Mouse (Mus musculus) liver, adult 2 months (tissue): ENCODE measurements around the gene Cyb5b. TPM values are rescaled to one million over a fixed set of nuclear protein-coding genes. Genes with fewer than 3 reads are reported as not detected.

Source experiments
- DNase-seq: peaks from one replicate; pipeline ENCODE4 v3.0.0-alpha.2; 2011; ENCODE audit warnings: low read depth, low spot score; ENCODE audit errors: extremely low read depth
- H3K27ac ChIP-seq: fragments of 200-500 bp; replicated peaks from 2 replicates; pipeline ENCODE4 v1.5.1; 2012; ENCODE audit warnings: low read depth, mild to moderate bottlenecking, control low read depth, inconsistent platforms, low read length; ENCODE audit not compliant: insufficient read depth
- H3K27me3 ChIP-seq: fragments of 200-500 bp; 2 replicates; pipeline ENCODE4 v1.6.1; 2012; ENCODE audit warnings: mild to moderate bottlenecking, moderate library complexity, low read length, inconsistent platforms; ENCODE audit not compliant: control insufficient read depth, insufficient read depth
- H3K36me3 ChIP-seq: fragments of 200-500 bp; 2 replicates; pipeline ENCODE4 v1.6.1; 2012; ENCODE audit warnings: low read length, inconsistent platforms; ENCODE audit not compliant: control insufficient read depth, insufficient read depth
- H3K4me1 ChIP-seq: fragments of 200-500 bp; 2 replicates; pipeline ENCODE4 v1.6.1; 2011; ENCODE audit warnings: low read length; ENCODE audit not compliant: control insufficient read depth, insufficient read depth
- H3K4me3 ChIP-seq: fragments of 200-500 bp; 2 replicates; pipeline ENCODE4 v1.5.1; 2011; ENCODE audit warnings: low read depth, mild to moderate bottlenecking, control low read depth, low read length, moderate library complexity; ENCODE audit not compliant: insufficient read depth
- H3K79me2 ChIP-seq: fragments of 200-500 bp; 2 replicates; pipeline ENCODE4 v1.6.1; 2012; ENCODE audit warnings: inconsistent platforms, mild to moderate bottlenecking, low read length, moderate library complexity; ENCODE audit not compliant: control insufficient read depth, insufficient read depth
- H3K9ac ChIP-seq: fragments of 200-500 bp; 2 replicates; pipeline ENCODE4 v1.6.1; 2012; ENCODE audit warnings: low read depth, mild to moderate bottlenecking, control low read depth, inconsistent platforms, low read length
- CTCF ChIP-seq: fragments of 200-500 bp; IDR thresholded peaks from 2 replicates; pipeline ENCODE4 v1.5.1; 2011; ENCODE audit warnings: low read depth, low read length, control low read depth
- POLR2A ChIP-seq: fragments of 200-500 bp; IDR thresholded peaks from 2 replicates; pipeline ENCODE4 v1.6.1; 2011; ENCODE audit warnings: low read length, control low read depth; ENCODE audit not compliant: insufficient read depth; ENCODE audit errors: extremely low read depth
- WGBS: fragments of 180-500 bp; shearing (Covaris S2); methylation state at CpG from one replicate; pipeline ENCODE4 v1.1.7; 2018; 5-methylcytosine and 5-hydroxymethylcytosine counted together
- polyA plus RNA-seq: library from polyadenylated mRNA; depleted of rRNA; stranded (reverse); fragments of >200 nt; gene quantifications from 2 replicates; pipeline ENCODE4 v1.2.3, GENCODE M21; 2012; rRNA removed
- total RNA-seq: library from RNA; depleted of rRNA; stranded (reverse); fragments of >200 nt; gene quantifications from 2 replicates; pipeline ENCODE4 v1.2.3, GENCODE M21; 2014; rRNA removed

Gene Cyb5b
- total and polyA plus RNA-seq, 2 experiments = 223 to 256 TPM

- Histone ChIP-seq H3K4me3 (no peak overlapping the region), H3K4me1 (no peaks in the 10 kb centered on the region), H3K27ac (no peak overlapping the region), H3K36me3 (no peaks in the 10 kb centered on the region), H3K79me2 (no peaks in the 10 kb centered on the region), H3K9ac (no peak overlapping the region), H3K27me3 (no peaks in the 10 kb centered on the region)
- TF ChIP-seq CTCF (no peak), POLR2A (no peak)
- DNase-seq = no peak
- WGBS = 62% methylated on average over 2 of the region's 2 CpGs
Observed at GRCm38 (mm10) chr8:107233718-107234117, 83.3 kb downstream of the Cyb5b start.

Other genes starting within 250 kb of the Cyb5b start
- gene Sntb2, start 214.9 kb upstream of the Cyb5b start, total RNA-seq = 3.0 and 4.9 TPM in 2 replicates
- gene Sntb2, start 214.9 kb upstream of the Cyb5b start, polyA plus RNA-seq = 1.6 TPM in 2 replicates
- 11.2 and 11.5 TPM in 2 replicates for gene Vps4a, start 119.4 kb upstream of the Cyb5b start, total RNA-seq
- 9.5 and 9.7 TPM in 2 replicates for gene Vps4a, start 119.4 kb upstream of the Cyb5b start, polyA plus RNA-seq
- 19.5 and 26.6 TPM in 2 replicates for gene Pdf, start 102.0 kb upstream of the Cyb5b start, total RNA-seq
- gene Pdf, start 102.0 kb upstream of the Cyb5b start, polyA plus RNA-seq = 32.9 and 42.7 TPM in 2 replicates
- 11.6 and 13.3 TPM in 2 replicates for gene Cog8, start 94.0 kb upstream of the Cyb5b start, total RNA-seq
- gene Cog8, start 94.0 kb upstream of the Cyb5b start, polyA plus RNA-seq = 17.5 and 27.0 TPM in 2 replicates
- 16.0 and 21.8 TPM in 2 replicates for gene Nip7, start 93.8 kb upstream of the Cyb5b start, total RNA-seq
- 17.8 and 26.2 TPM in 2 replicates for gene Nip7, start 93.8 kb upstream of the Cyb5b start, polyA plus RNA-seq
- gene Tmed6, start 85.0 kb upstream of the Cyb5b start, total RNA-seq = 2.0 TPM in 1 of 2 replicates, not detected in the other
- not detected in 2 replicates for gene Tmed6, start 85.0 kb upstream of the Cyb5b start, polyA plus RNA-seq
- gene Terf2, start 54.1 kb upstream of the Cyb5b start, total RNA-seq = 3.6 and 4.0 TPM in 2 replicates
- gene Terf2, start 54.1 kb upstream of the Cyb5b start, polyA plus RNA-seq = 2.9 and 3.3 TPM in 2 replicates
- 9.4 and 11.5 TPM in 2 replicates for gene Nfat5, start 142.8 kb downstream of the Cyb5b start, total RNA-seq
- gene Nfat5, start 142.8 kb downstream of the Cyb5b start, polyA plus RNA-seq = 5.6 and 9.7 TPM in 2 replicates